Mouse (Mus musculus): ENCODE results near the gene Olfr1467.

- TF ChIP-seq CTCF (IDR thresholded peaks at IDR 0.05; ENCODE audit: low read depth, low read length), result no peak
- no peak for TF ChIP-seq TAL1 (conservative IDR thresholded peaks at IDR 0.05; ENCODE audit: low read depth, low read length)
- TF ChIP-seq POLR2AphosphoS5 (IDR thresholded peaks at IDR 0.05; ENCODE audit: insufficient replicate concordance, low read depth, low read length), result no peak
- no peak for TF ChIP-seq GATA1 (IDR thresholded peaks at IDR 0.05; ENCODE audit: borderline replicate concordance, low read length)
- no peak for TF ChIP-seq GATA2 (IDR thresholded peaks at IDR 0.05; ENCODE audit: borderline replicate concordance, low read depth, low read length)
Measured at GRCm38 (mm10) chr19:13361936-13362335, at the start of gene Olfr1467.

Data from G1E (cell line).